Mouse (Mus musculus): ENCODE measurements around the gene Olfr1507. TPM values are rescaled to one million over a fixed set of nuclear protein-coding genes. Genes with fewer than 3 reads are reported as not detected.

Olfr1507 gene
- total RNA-seq, 1 experiment: not detected

DNA sequence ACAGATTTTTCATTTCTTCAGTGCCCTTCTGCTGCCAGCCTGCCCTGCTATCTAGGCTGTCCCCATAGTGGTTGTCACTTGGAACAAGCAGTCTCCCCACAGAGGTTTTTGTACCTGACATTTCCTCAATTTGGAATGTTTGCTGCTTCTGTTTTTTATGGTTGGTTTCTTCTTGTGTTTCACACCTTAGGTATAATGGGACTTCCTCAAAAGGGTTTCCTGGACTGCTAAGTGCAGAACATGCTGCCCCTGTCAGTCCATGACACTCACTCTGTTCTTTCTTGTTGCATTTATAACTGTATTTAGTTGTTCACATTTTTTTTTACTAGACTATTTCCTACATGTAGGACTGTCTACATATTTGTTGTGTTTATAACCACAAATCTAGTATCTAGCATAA lies 33.6 kb downstream of the Olfr1507 start:
- H3K9me3 ChIP-seq (ENCODE audit: control insufficient read depth, insufficient read depth, low read depth, low read length): no peaks in the 10 kb centered on the region
- no peak overlapping the region for H3K4me3 ChIP-seq (ENCODE audit: insufficient read depth in 1 of 2, low read depth in 1 of 2, low read length in 2 of 2, poor library complexity in 1 of 2, severe bottlenecking in 1 of 2)
- H3K27ac ChIP-seq (ENCODE audit: insufficient read depth, low read depth, low read length, poor library complexity, severe bottlenecking): no peak overlapping the region
- in situ Hi-C loops (cut with MboI; ENCODE audit: low sequenced_read_pairs in 2 of 2, unreplicated experiment in 2 of 2): no loop called here
- no peak for DNase-seq (ENCODE audit: low read depth, low spot score)
- TF ChIP-seq ZNF384 (IDR thresholded peaks at IDR 0.05; ENCODE audit: low read depth, low read length) (no peak), HCFC1 (IDR thresholded peaks at IDR 0.05; ENCODE audit: borderline replicate concordance, insufficient read depth, low read length) (no peak), ZC3H11A (IDR thresholded peaks at IDR 0.05; ENCODE audit: borderline replicate concordance, low read depth, low read length) (no peak), MAFK (IDR thresholded peaks at IDR 0.05; ENCODE audit: insufficient read depth, low read depth, low read length) (no peak), CHD2 (IDR thresholded peaks at IDR 0.05; ENCODE audit: low read depth, low read length) (no peak)
- H3K9ac ChIP-seq (ENCODE audit: insufficient read depth, low read depth, low read length, poor library complexity, severe bottlenecking): no peak overlapping the region
- no peaks in the 10 kb centered on the region for H3K4me1 ChIP-seq (ENCODE audit: control insufficient read depth in 2 of 2, insufficient read depth in 2 of 2, low read length in 2 of 2, poor library complexity in 1 of 2)
- no peaks in the 10 kb centered on the region for H3K36me3 ChIP-seq (ENCODE audit: control insufficient read depth, insufficient read depth, low read length, poor library complexity, severe bottlenecking)

DNA sequence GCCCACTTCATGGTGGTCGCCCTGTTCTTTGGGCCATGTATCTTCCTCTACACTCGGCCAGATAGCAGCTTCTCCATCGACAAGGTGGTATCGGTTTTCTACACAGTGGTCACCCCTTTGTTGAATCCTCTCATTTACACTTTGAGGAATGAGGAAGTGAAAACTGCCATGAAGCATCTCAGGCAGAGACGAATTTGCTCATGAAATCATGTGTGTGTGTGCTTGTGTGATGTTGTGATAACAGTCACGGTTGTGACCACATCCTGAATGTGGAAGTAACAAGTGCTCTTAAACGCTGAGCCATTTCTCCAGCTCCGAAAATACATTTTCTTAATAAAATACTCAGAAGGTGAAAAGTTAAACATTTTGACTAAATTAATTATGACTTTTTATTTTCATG lies 44.4 kb downstream of the Olfr1507 start:
- in situ Hi-C loops (cut with MboI; ENCODE audit: low sequenced_read_pairs in 2 of 2, unreplicated experiment in 2 of 2): no loop called here
- no peaks in the 10 kb centered on the region for H3K36me3 ChIP-seq (ENCODE audit: control insufficient read depth, insufficient read depth, low read length, poor library complexity, severe bottlenecking)

DNA sequence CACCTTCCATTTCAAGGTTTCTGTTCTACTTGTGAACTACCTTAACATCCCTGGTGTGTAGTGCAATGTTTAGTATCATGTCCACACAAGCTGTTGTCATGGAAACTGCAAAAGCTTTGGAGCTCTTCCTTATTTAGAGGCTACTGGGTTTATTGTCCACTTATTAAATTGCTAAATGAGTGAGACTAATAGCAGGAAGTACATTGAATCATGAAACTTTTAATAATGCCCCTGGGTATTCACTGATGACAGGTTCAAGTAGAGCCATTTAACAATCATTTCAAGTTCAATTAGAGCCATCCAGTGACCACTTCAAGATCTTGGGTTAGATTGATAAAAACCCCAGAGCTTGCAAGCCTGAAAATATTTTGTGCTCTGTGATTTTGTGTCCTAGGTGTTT lies 52.9 kb downstream of the Olfr1507 start, which contains the start of gene Olfr1509:
Olfr1509 (plus strand) TSS at position 301 of the 400 bp plus-strand sequence.
- in situ Hi-C loops (cut with MboI; ENCODE audit: low sequenced_read_pairs in 2 of 2, unreplicated experiment in 2 of 2): no loop called here
- Histone ChIP-seq H3K9ac (ENCODE audit: insufficient read depth, low read depth, low read length, poor library complexity, severe bottlenecking) (no peak within 1 kb of the TSS), H3K27ac (ENCODE audit: insufficient read depth, low read depth, low read length, poor library complexity, severe bottlenecking) (no peak within 1 kb of the TSS), H3K36me3 (ENCODE audit: control insufficient read depth, insufficient read depth, low read length, poor library complexity, severe bottlenecking) (no peaks in the 10 kb centered on the region), H3K9me3 (ENCODE audit: control insufficient read depth, insufficient read depth, low read depth, low read length) (no peaks in the 10 kb centered on the region), H3K4me1 (ENCODE audit: control insufficient read depth in 2 of 2, insufficient read depth in 2 of 2, low read length in 2 of 2, poor library complexity in 1 of 2) (no peaks in the 10 kb centered on the region), H3K4me3 (ENCODE audit: insufficient read depth in 1 of 2, low read depth in 1 of 2, low read length in 2 of 2, poor library complexity in 1 of 2, severe bottlenecking in 1 of 2) (no peak within 1 kb of the TSS)
- no peak for DNase-seq (ENCODE audit: low read depth, low spot score)
- TF ChIP-seq ZNF384 (IDR thresholded peaks at IDR 0.05; ENCODE audit: low read depth, low read length) (no peak), HCFC1 (IDR thresholded peaks at IDR 0.05; ENCODE audit: borderline replicate concordance, insufficient read depth, low read length) (no peak), ZC3H11A (IDR thresholded peaks at IDR 0.05; ENCODE audit: borderline replicate concordance, low read depth, low read length) (no peak), MAFK (IDR thresholded peaks at IDR 0.05; ENCODE audit: insufficient read depth, low read depth, low read length) (no peak), CHD2 (IDR thresholded peaks at IDR 0.05; ENCODE audit: low read depth, low read length) (no peak)

More for the DNA sequence above, 44.4 kb downstream of the Olfr1507 start:
- no peak overlapping the region for H3K4me3 ChIP-seq (ENCODE audit: insufficient read depth in 1 of 2, low read depth in 1 of 2, low read length in 2 of 2, poor library complexity in 1 of 2, severe bottlenecking in 1 of 2)
- no peaks in the 10 kb centered on the region for H3K4me1 ChIP-seq (ENCODE audit: control insufficient read depth in 2 of 2, insufficient read depth in 2 of 2, low read length in 2 of 2, poor library complexity in 1 of 2)
- DNase-seq (ENCODE audit: low read depth, low spot score): no peak
- no peak overlapping the region for H3K9ac ChIP-seq (ENCODE audit: insufficient read depth, low read depth, low read length, poor library complexity, severe bottlenecking)
- H3K9me3 ChIP-seq (ENCODE audit: control insufficient read depth, insufficient read depth, low read depth, low read length): no peaks in the 10 kb centered on the region
- TF ChIP-seq ZC3H11A (IDR thresholded peaks at IDR 0.05; ENCODE audit: borderline replicate concordance, low read depth, low read length): no peak
- TF ChIP-seq MAFK (IDR thresholded peaks at IDR 0.05; ENCODE audit: insufficient read depth, low read depth, low read length): no peak
- no peak for TF ChIP-seq ZNF384 (IDR thresholded peaks at IDR 0.05; ENCODE audit: low read depth, low read length)
- TF ChIP-seq HCFC1 (IDR thresholded peaks at IDR 0.05; ENCODE audit: borderline replicate concordance, insufficient read depth, low read length): no peak
- H3K27ac ChIP-seq (ENCODE audit: insufficient read depth, low read depth, low read length, poor library complexity, severe bottlenecking): no peak overlapping the region

Other genes starting within 250 kb of the Olfr1507 start
- gene Chd8, start 238.0 kb downstream of the Olfr1507 start, total RNA-seq (2012; rRNA removed): 45.1 and 82.1 TPM in 2 replicates
- gene Tox4, start 216.6 kb downstream of the Olfr1507 start, total RNA-seq (2012; rRNA removed): 21.3 and 29.1 TPM in 2 replicates
- gene Rab2b, start 216.2 kb downstream of the Olfr1507 start, total RNA-seq (2012; rRNA removed): 2.6 and 4.9 TPM in 2 replicates
- 22.0 and 50.3 TPM in 2 replicates for gene Mettl3, start 190.6 kb downstream of the Olfr1507 start, total RNA-seq (2012; rRNA removed)
- 4.3 and 5.0 TPM in 2 replicates for gene Sall2, start 167.0 kb downstream of the Olfr1507 start, total RNA-seq (2012; rRNA removed)
- not detected in 2 replicates for gene Olfr1513, start 139.3 kb downstream of the Olfr1507 start, total RNA-seq (2012; rRNA removed)
- gene Olfr1512, start 116.6 kb downstream of the Olfr1507 start, total RNA-seq (2012; rRNA removed): not detected in 2 replicates
- gene Olfr1511, start 98.4 kb downstream of the Olfr1507 start, total RNA-seq (2012; rRNA removed): not detected in 2 replicates
- gene Olfr1510, start 81.4 kb downstream of the Olfr1507 start, total RNA-seq (2012; rRNA removed): not detected in 2 replicates
- not detected in 2 replicates for gene Olfr1509, start 52.8 kb downstream of the Olfr1507 start, total RNA-seq (2012; rRNA removed)
- gene Olfr1508, start 28.3 kb downstream of the Olfr1507 start, total RNA-seq (2012; rRNA removed): not detected in 2 replicates

All from ES-E14 (cell line).